Mouse (Mus musculus) spleen, postnatal 4 days (tissue): Measurements from ENCODE around the gene Nr1h4.

Source experiments
- DNase-seq, 2 experiments: peaks; one replicate each; pipeline ENCODE4 v3.0.0; 2022; ENCODE audit warnings: low spot score in 2 of 2

Gene Nr1h4

DNA sequence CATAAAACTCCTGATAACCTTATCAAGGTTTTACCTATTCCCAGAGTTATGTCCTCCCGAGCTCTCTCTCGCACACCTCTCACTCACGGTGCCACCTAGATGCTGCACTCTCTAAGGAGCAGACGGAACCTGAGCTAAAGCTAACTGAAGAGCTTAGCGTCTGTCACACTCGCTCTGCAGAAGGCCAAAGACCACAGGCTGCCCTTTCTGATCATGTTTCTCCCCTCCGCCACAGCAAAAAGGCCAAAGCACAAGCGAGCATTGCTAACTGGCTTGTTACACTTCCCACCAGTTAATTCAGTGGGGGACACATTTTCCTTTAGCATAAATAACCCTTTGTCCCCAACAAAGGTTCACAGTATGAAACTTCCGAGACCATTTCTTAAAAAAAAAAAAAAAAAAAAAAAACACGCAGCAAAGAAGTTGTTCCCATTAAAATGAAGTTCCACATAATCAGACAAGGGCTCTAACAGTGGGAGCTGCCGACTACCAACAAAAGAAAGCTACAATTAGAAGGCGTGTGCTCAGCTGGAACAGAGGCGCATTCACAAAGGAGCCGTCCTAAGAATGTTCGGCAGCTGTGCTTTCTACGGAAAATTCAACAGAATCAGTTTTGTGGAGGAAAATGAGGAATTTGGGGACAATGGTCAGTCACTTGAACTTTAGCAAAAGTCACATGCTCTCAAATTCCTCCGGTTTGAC is 98.7 kb downstream of the Nr1h4 start:
- DNase-seq, result no peak

DNA sequence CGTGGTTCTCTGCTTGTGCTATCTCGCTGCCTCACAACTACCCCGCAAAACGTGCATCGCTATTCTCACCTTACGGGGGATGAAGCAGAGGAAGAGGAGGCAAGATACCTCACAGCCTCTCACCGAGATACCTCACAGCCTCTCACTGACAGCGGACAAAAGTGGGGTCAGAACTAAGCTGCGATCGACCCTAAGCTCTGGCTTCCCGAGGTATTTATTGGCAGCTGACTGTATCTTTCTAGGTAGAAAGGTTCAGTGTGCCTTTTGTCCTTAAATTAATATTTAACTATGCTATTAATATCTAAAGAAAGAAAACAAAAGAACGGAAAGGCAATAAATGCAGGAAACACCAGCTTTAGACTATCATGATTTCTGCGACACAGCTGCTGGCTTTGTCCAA is 100.6 kb downstream of the Nr1h4 start:
- peak in 1 of 2 experiments; percentile 50 for DNase-seq

DNA sequence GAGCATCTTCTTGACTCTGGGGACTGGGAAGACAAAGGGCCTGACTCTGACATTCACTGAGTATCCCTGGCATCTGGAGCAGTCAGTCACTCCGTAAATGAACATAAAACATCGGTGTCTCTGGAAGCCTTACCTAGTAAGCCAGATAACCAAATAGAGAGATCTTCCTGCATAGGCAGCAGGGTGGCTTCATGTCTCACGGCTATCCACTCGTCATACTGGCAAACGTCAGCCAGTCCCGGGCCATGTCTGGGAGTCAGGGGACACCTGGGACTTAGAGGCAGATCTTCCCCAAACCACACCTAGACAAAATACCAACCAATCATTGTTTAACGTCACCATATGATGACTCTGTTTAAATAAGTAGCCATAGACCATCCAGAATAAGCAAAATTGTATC is 102.6 kb downstream of the Nr1h4 start:
- DNase-seq, result peak in 1 of 2 experiments; percentile 56

GRCm38 (mm10) chr10:89424800-89425393 is 108.5 kb downstream of the Nr1h4 start:
- no peak for DNase-seq

DNA sequence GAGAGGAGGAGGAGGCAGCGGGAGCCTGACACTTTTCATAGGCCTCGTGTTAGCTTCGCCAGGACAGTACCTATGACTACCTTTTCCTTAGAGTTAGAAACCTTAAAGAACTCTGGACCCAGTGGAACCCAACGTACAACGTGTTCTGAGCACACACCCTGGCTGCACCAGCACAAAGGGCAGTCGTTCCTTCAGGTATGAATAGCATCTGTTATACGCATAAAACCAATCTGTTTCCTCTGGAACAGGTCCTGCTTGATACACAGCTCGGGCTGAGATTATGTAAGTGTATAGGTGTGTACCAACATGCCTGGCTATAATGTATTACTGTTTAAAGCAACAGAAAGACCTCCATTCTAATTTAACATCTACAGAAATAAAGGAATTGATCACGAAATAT is 109.2 kb downstream of the Nr1h4 start:
- DNase-seq, result no peak

DNA sequence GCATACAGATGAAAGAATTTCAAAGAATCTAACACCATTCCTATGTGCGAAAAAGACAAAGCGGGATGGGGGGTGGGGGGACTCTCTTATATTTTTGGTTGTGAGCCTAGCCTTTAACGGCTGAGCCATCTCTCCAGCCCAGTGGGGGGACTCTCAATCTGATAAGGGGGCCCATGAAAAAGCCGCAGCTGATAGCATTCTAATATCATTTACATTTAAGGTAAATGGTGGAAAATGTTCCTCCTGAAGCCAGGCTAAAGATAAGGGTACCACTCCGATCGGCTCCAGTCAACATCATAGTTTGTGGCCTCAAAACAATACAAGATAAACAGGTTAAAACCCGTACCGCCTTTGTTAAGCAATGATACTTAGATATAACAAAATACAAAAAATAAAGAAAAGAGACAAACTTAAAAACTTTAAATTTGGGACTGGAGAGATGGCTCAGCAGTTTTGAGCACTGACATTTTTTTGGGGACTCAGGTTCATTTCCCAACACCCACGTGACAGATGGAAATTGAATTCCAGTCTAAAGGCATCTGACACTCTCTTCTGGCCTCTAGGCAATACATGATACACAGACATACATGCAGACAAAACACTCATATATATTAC is 110.1 kb downstream of the Nr1h4 start:
- no peak for DNase-seq

- no peak for DNase-seq
These were observed 110.8 kb downstream of the Nr1h4 start for GRCm38 (mm10) chr10:89422504-89423158.

DNA sequence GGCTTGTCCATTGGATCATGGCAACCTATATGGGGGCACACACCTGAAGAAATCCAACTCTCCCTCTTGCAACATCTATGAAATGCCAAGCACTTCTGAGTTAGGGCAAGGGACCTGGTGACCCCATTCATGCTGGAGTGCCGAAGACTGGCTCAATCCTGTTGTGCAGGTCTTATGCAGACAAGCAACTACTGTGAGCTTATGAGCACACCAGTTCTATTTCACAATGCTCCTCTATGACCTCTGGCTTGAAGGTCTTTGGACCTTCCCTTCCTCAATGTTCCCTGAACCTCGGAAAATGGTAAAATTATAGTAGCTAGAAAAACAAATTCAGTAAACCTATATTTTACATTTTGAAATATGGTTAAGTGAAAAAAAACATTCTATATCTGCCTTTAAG is 115.4 kb downstream of the Nr1h4 start:
- no peak for DNase-seq

DNA sequence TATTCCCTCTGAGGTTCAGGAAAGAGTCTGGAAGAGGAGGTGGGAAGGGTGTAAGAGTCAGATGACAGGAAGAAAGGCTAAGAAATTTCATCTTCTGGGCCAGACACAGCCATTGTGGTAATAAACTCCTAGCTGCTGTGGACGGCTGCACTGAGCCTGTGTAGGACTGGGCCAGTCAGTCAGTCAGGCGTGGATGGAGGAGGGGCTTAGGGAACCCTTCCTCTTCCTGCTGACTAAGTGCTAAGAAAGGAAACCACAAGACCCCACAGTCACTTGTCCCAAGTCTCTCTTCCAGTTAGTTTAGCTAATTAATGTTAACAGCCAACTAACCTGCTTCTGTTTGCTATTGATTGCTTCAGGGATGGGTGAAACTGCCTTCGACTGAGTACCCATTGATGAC is 117.9 kb downstream of the Nr1h4 start:
- DNase-seq, result no peak

- DNase-seq, result no peak
These were observed 125.8 kb downstream of the Nr1h4 start for GRCm38 (mm10) chr10:89407551-89407950.

DNA sequence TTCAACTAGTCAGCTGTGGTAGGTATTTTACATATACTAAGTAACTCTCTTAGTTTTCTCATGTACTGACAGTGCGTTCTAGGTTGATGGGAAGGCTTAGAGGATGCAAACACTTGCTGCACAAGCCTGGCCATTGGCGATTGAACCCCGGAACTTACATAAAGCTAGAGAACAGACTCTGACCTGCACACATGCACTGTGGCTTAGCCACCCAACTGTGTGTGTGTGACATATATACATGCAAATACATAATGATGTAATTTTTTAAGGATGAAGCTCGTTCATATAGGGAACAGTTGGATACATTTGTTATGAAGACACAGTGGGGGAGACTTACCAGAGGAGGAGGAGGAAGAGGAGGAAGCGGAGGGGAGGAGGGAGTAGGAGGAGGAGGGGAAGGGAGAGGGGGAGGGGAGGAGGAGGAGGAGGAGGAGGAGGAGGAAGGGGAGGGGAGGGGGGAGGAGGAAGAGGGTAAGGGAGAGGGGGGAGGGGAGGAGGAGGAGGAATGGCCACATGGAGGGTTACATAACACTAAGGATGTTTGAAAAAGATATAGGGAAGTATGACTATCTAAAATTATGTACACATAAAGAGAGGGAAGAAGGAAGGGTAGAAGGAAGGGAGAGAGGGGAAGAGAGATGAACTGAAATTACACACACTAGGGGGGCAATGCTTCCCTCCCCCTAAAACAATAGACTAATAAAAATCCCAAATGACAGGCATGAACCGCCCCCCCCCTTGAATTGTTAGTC is 126.5 kb downstream of the Nr1h4 start:
- DNase-seq, result no peak

- no peak for DNase-seq
These were observed 128.4 kb downstream of the Nr1h4 start for GRCm38 (mm10) chr10:89404936-89405335.
